Mouse (Mus musculus) lung, adult 2 months (tissue): ENCODE data around the gene Vgf. TPM values are rescaled to one million over a fixed set of nuclear protein-coding genes. Genes with fewer than 3 reads are reported as not detected.

Experiments
- DNase-seq: peaks from one replicate; pipeline ENCODE4 v3.0.0; 2022
- H3K4me1 ChIP-seq: fragments of 200-500 bp; 2 replicates; pipeline ENCODE4 v1.6.1; 2011; ENCODE audit warnings: low read length; ENCODE audit not compliant: control insufficient read depth, insufficient read depth
- H3K4me3 ChIP-seq: fragments of 200-500 bp; replicated peaks from 2 replicates; pipeline ENCODE3; 2011; ENCODE audit warnings: low read depth, mild to moderate bottlenecking, control low read depth, low read length; ENCODE audit errors: extremely low read depth
- CTCF ChIP-seq: fragments of 200-500 bp; IDR thresholded peaks from 2 replicates; pipeline ENCODE4 v1.5.1; 2011; ENCODE audit warnings: mild to moderate bottlenecking, low read length, control low read depth; ENCODE audit not compliant: insufficient read depth
- POLR2A ChIP-seq: fragments of 200-500 bp; IDR thresholded peaks from 2 replicates; pipeline ENCODE4 v1.6.1; 2011; ENCODE audit warnings: low read depth, mild to moderate bottlenecking, control low read depth, low read length, borderline replicate concordance; ENCODE audit errors: extremely low read depth
- WGBS: fragments of 180-500 bp; shearing (Covaris S2); methylation state at CpG from one replicate; pipeline ENCODE4 v1.1.7; 2018; 5-methylcytosine and 5-hydroxymethylcytosine counted together
- polyA plus RNA-seq: library from polyadenylated mRNA; depleted of rRNA; stranded (reverse); fragments of >200 nt; gene quantifications from 2 replicates; pipeline ENCODE4 v1.2.3, GENCODE M21; 2012

The Vgf gene
- polyA plus RNA-seq, 1 experiment = not detected

- 46% methylated on average over 7 of the region's 7 CpGs for WGBS
- peak; percentile 33 for DNase-seq
- no peak for TF ChIP-seq CTCF
- TF ChIP-seq POLR2A = no peak
- peaks cover 3% of the 10 kb centered on the region; the same call in 1 of the 2 replicates for H3K4me1 ChIP-seq
- H3K4me3 ChIP-seq = no peak overlapping the region
Measured at GRCm38 (mm10) chr5:136988420-136988819, 37.8 kb upstream of the Vgf start.

- 76% methylated on average over 6 of the region's 6 CpGs for WGBS
- TF ChIP-seq POLR2A = no peak
- no peak for TF ChIP-seq CTCF
- H3K4me3 ChIP-seq = no peak overlapping the region
Measured at GRCm38 (mm10) chr5:136989801-136990200, 36.4 kb upstream of the Vgf start.

DNA sequence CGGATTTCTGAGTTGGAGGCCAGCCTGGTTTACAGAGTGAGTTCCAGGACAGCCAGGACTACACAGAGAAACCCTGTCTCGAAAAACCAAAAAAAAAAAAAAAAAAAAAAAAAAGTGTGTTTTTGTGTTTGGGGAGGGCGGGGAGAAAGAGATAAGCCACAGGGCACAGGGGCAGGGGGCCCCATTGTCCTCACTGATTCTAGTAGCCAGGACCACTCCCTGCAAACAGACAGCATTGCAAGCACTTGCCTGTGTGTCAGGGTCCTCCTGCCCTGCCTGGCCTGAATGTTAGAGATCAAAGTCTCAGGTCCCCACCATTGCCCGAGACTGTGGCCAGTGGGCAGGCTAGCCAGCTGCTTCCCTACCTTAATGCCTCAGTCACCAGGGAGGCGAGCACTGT is 26.7 kb upstream of the Vgf start:
- TF ChIP-seq CTCF (no peak), POLR2A (no peak)
- Histone ChIP-seq H3K4me3 (no peak overlapping the region), H3K4me1 (no peaks in the 10 kb centered on the region)
- DNase-seq = no peak
- 79% methylated on average over 4 of the region's 5 CpGs for WGBS

More at GRCm38 (mm10) chr5:136989801-136990200, 36.4 kb upstream of the Vgf start:
- DNase-seq = no peak
- H3K4me1 ChIP-seq = peaks cover 3% of the 10 kb centered on the region; the same call in 1 of the 2 replicates

GRCm38 (mm10) chr5:137000612-137001011 is 25.6 kb upstream of the Vgf start:
- H3K4me1 ChIP-seq = no peaks in the 10 kb centered on the region
- DNase-seq = no peak
- TF ChIP-seq CTCF (no peak), POLR2A (no peak)
- WGBS = 84% methylated on average over 2 of the region's 2 CpGs
- no peak overlapping the region for H3K4me3 ChIP-seq

DNA sequence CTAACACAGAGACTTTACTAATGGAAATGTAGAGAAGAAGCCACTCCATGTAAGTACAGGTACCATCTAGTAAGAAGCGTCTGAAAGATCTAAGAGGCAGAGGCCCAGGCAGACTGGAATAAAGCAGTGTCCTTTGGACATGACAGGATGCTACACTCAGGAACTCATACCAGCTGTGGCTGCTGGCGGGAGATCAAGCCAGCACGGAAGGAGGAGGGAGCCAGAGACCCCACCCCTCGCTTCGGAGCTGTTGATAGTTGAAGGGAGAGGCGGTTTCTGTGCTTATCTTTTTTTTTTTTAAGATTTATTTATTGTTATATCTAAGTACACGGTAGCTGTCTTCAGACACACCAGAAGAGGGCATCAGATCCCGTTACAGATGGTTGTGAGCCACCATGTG is 18.9 kb upstream of the Vgf start:
- no peak overlapping the region for H3K4me3 ChIP-seq
- DNase-seq = no peak
- no peak for TF ChIP-seq POLR2A
- no peaks in the 10 kb centered on the region for H3K4me1 ChIP-seq
- 24% methylated on average over 8 of the region's 8 CpGs for WGBS

- DNase-seq = no peak
- H3K4me3 ChIP-seq = no peak overlapping the region
- WGBS = 20% methylated on average over 3 of the region's 3 CpGs
- TF ChIP-seq POLR2A (no peak), CTCF (0 out of 2 replicates have a peak, but pooled peaks have one; percentile 4)
- no peaks in the 10 kb centered on the region for H3K4me1 ChIP-seq
Measured at GRCm38 (mm10) chr5:137009988-137010387, 16.2 kb upstream of the Vgf start.

DNA sequence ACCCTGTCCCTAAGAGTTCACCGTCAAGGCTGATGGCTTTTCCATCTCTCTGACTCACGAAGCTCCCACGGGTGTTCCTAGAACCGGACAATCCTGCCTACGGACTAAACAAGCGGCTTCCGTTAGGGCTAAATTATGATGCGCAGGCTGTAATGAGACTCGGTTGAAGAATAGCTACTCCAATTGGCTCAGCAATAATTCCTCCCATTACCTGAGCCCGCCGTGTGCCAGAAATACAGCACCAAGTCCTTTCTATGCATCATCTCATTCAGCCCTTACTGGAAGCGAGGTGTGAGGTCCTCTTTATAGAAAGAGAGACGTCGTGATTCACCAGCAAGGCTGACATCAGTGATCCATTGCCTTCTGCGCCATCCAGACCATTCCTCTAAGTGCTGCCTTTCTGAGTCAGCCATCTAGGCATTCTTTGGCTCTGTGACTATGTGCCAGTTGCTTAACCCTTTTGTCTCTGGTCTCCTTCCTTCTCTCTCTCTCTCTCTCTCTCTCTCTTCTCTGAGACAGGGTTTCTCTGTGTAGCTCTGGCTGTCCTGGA is 13.7 kb upstream of the Vgf start:
- TF ChIP-seq POLR2A (no peak), CTCF (no peak)
- H3K4me1 ChIP-seq = no peaks in the 10 kb centered on the region
- DNase-seq = no peak
- H3K4me3 ChIP-seq = no peak overlapping the region
- 68% methylated on average over 15 of the region's 15 CpGs for whole genome bisulfite sequencing

- no peak for DNase-seq
- Histone ChIP-seq H3K4me3 (no peak overlapping the region), H3K4me1 (no peaks in the 10 kb centered on the region)
- TF ChIP-seq CTCF = no peak
- TF ChIP-seq POLR2A = no peak
- WGBS = 86% methylated on average over 3 of the region's 3 CpGs
Measured at GRCm38 (mm10) chr5:137015913-137016312, 10.3 kb upstream of the Vgf start.

DNA sequence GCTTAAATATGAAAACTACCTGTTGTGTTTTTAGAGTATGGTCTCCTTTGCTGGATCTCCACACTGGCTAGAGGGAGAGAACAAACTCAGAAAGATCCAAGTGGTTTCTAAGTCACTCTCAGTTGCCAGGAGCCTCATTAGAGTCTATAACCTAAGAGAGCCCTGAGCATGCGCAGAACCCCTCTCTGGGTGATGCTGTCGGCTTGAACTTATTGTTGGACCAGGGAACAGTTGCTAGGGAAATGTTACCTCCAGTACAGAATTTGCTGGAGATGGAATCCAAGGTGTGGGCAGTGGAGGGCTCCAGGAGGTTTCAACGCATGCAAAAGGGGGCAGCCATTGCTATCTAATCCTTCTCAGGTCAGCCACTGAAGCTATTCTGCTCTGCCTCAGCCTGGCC is 1.9 kb upstream of the Vgf start:
- DNase-seq = no peak

GRCm38 (mm10) chr5:137025132-137025531 is 1.1 kb upstream of the Vgf start:
- WGBS = under 1% methylated on average over 23 of the region's 23 CpGs
- DNase-seq = peak; percentile 84
- no peak for TF ChIP-seq POLR2A
- TF ChIP-seq CTCF = peak; percentile 71
- H3K4me3 ChIP-seq = no peak overlapping the region
- H3K4me1 ChIP-seq = no peaks in the 10 kb centered on the region

More for the DNA sequence above, 1.9 kb upstream of the Vgf start:
- H3K4me3 ChIP-seq = no peak overlapping the region
- TF ChIP-seq CTCF (no peak), POLR2A (no peak)
- H3K4me1 ChIP-seq = no peaks in the 10 kb centered on the region
- 50% methylated on average over 3 of the region's 3 CpGs for WGBS
